Mouse (Mus musculus) liver, embryonic 13.5 days (tissue): ENCODE measurements around the gene Cep19. TPM values are rescaled to one million over a fixed set of nuclear protein-coding genes. Genes with fewer than 3 reads are reported as not detected.

Source experiments
- ATAC-seq: fragments of 200-750 bp; cut with Nextera tagmentation; 2 replicates; pipeline ENCODE4 v1.8.0; 2017; ENCODE audit warnings: low read depth, mild to moderate bottlenecking, moderate number of reproducible peaks, moderate library complexity
- DNase-seq: peaks from one replicate; pipeline ENCODE4 v3.0.0; 2022
- H3K27ac ChIP-seq: fragments of 300-500 bp; sonication (generic); 2 replicates; pipeline ENCODE4 v1.5.1; 2015; ENCODE audit warnings: moderate library complexity, mild to moderate bottlenecking, inconsistent platforms
- H3K27me3 ChIP-seq: fragments of 300-500 bp; sonication (generic); 2 replicates; pipeline ENCODE4 v1.6.1; 2015; ENCODE audit warnings: mild to moderate bottlenecking, inconsistent platforms
- H3K36me3 ChIP-seq: fragments of 300-500 bp; sonication (generic); 2 replicates; pipeline ENCODE4 v1.6.1; 2015; ENCODE audit warnings: mild to moderate bottlenecking, inconsistent platforms
- H3K4me1 ChIP-seq: fragments of 300-500 bp; sonication (generic); replicated peaks from 2 replicates; pipeline ENCODE4 v1.6.1; 2015; ENCODE audit warnings: inconsistent platforms
- H3K4me2 ChIP-seq: fragments of 300-500 bp; sonication (generic); 2 replicates; pipeline ENCODE4 v1.6.1; 2015; ENCODE audit warnings: inconsistent platforms, mild to moderate bottlenecking, moderate library complexity
- H3K4me3 ChIP-seq: fragments of 300-500 bp; sonication (generic); replicated peaks from 2 replicates; pipeline ENCODE4 v1.5.1; 2015; ENCODE audit warnings: mild to moderate bottlenecking, inconsistent platforms
- H3K9ac ChIP-seq: fragments of 300-500 bp; sonication (generic); 2 replicates; pipeline ENCODE4 v1.6.1; 2015; ENCODE audit warnings: mild to moderate bottlenecking, inconsistent platforms
- H3K9me3 ChIP-seq: fragments of 300-500 bp; sonication (generic); replicated peaks from 2 replicates; pipeline ENCODE4 v1.6.1; 2016; ENCODE audit warnings: inconsistent platforms
- WGBS: fragments of 180-500 bp; shearing (Covaris S2); methylation state at CpG from one replicate; pipeline ENCODE4 v1.1.7; 2015; ENCODE audit not compliant: insufficient replicate concordance; 5-methylcytosine and 5-hydroxymethylcytosine counted together
- polyA plus RNA-seq: library from polyadenylated mRNA; unstranded; fragments of >200 nt; fragmentation: Nextera tagmentation; extraction: Ambion mirVana; gene quantifications from 2 replicates; pipeline ENCODE4 v1.2.1, GENCODE M21; 2015

The Cep19 gene
- polyA plus RNA-seq, 1 experiment from 2014 or later, result 6.2 TPM

GRCm38 (mm10) chr16:32147589-32148207 is 48.1 kb downstream of the Cep19 start:
- peaks cover 5% of the 10 kb centered on the region; the same call in 1 of the 2 replicates for H3K4me1 ChIP-seq
- peak overlapping the region; percentile 44 for H3K4me2 ChIP-seq
- peaks cover 20% of the 10 kb centered on the region for H3K9me3 ChIP-seq
- DNase-seq, result no peak
- no peak overlapping the region; the same call in 1 of the 2 replicates for H3K9ac ChIP-seq
- peak overlapping the region; percentile 59 for H3K27ac ChIP-seq
- 0 out of 2 replicates have a peak, but pooled peaks have one; percentile 29 for ATAC-seq
- peaks cover 51% of the 10 kb centered on the region for H3K36me3 ChIP-seq
- no peaks in the 10 kb centered on the region for H3K27me3 ChIP-seq
- peak overlapping the region; percentile 27 for H3K4me3 ChIP-seq
- WGBS, result 71% methylated on average over 12 of the region's 13 CpGs

GRCm38 (mm10) chr16:32153976-32154375 is 54.4 kb downstream of the Cep19 start:
- H3K27me3 ChIP-seq, result no peaks in the 10 kb centered on the region
- peaks cover 30% of the 10 kb centered on the region for H3K36me3 ChIP-seq
- H3K4me1 ChIP-seq, result no peaks in the 10 kb centered on the region; the same call in 1 of the 2 replicates
- no peak for DNase-seq
- no peak for ATAC-seq
- H3K4me3 ChIP-seq, result no peak overlapping the region
- H3K9me3 ChIP-seq, result no peaks in the 10 kb centered on the region
- H3K9ac ChIP-seq, result no peak overlapping the region
- 88% methylated on average over 1 of the region's 1 CpGs for WGBS
- H3K4me2 ChIP-seq, result no peak overlapping the region
- no peak overlapping the region for H3K27ac ChIP-seq

GRCm38 (mm10) chr16:32154437-32154836 is 54.8 kb downstream of the Cep19 start:
- no peaks in the 10 kb centered on the region; the same call in 1 of the 2 replicates for H3K4me1 ChIP-seq
- H3K27me3 ChIP-seq, result no peaks in the 10 kb centered on the region
- H3K36me3 ChIP-seq, result peaks cover 30% of the 10 kb centered on the region
- no peak overlapping the region for H3K9ac ChIP-seq
- H3K9me3 ChIP-seq, result no peaks in the 10 kb centered on the region
- no peak overlapping the region for H3K27ac ChIP-seq
- WGBS, result 73% methylated on average over 13 of the region's 13 CpGs
- no peak for ATAC-seq
- no peak overlapping the region for H3K4me2 ChIP-seq
- no peak for DNase-seq
- no peak overlapping the region for H3K4me3 ChIP-seq

GRCm38 (mm10) chr16:32156719-32157118 is 57.1 kb downstream of the Cep19 start:
- DNase-seq (no peak), ATAC-seq (no peak)
- Histone ChIP-seq H3K9ac (no peak overlapping the region), H3K4me1 (peaks cover 10% of the 10 kb centered on the region), H3K27ac (no peak overlapping the region), H3K36me3 (peaks cover 39% of the 10 kb centered on the region), H3K4me2 (no peak overlapping the region), H3K9me3 (no peaks in the 10 kb centered on the region), H3K27me3 (no peaks in the 10 kb centered on the region), H3K4me3 (no peak overlapping the region)
- WGBS, result 71% methylated on average over 3 of the region's 3 CpGs

DNA sequence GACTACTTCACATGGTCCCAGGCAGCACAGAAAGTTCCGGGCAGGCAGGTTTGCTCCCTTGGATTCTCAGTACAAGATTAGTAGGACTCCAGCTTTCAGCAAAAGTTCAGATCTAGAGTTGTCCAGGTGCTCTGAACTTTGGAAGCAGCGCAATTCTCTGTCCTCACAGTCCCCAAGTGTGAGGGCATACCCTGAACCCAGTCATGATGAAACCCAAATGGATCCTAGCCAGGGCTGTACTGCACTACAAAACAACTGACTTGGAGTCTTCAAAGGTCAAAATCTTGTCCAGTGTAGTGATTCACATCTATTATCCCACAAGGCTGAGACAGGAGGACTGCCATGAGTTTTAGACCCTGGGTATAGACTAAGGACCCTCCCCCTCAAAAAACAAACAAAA is 57.8 kb downstream of the Cep19 start:
- Histone ChIP-seq H3K27me3 (no peaks in the 10 kb centered on the region), H3K9me3 (no peaks in the 10 kb centered on the region), H3K9ac (no peak overlapping the region), H3K4me1 (peaks cover 14% of the 10 kb centered on the region), H3K27ac (no peak overlapping the region), H3K4me2 (no peak overlapping the region), H3K4me3 (no peak overlapping the region), H3K36me3 (peaks cover 43% of the 10 kb centered on the region)
- DNase-seq (no peak), ATAC-seq (no peak)
- 79% methylated on average over 2 of the region's 2 CpGs for WGBS

Other genes with a start within 250 kb of the Cep19 start
- 0.07 and 0.10 TPM in 2 replicates for gene Meltf, start 221.0 kb upstream of the Cep19 start, polyA plus RNA-seq
- 0.38 TPM in 1 of 2 replicates, not detected in the other for gene Pigz, start 165.9 kb upstream of the Cep19 start, polyA plus RNA-seq
- 42.6 and 49.1 TPM in 2 replicates for gene 0610012G03Rik, start 151.3 kb upstream of the Cep19 start, polyA plus RNA-seq
- gene Ncbp2, start 151.3 kb upstream of the Cep19 start, polyA plus RNA-seq, result 39.6 and 48.3 TPM in 2 replicates
- 6.4 and 7.9 TPM in 2 replicates for gene Senp5, start 96.5 kb upstream of the Cep19 start, polyA plus RNA-seq
- 10.7 and 14.6 TPM in 2 replicates for gene Pak2, start 20.5 kb upstream of the Cep19 start, polyA plus RNA-seq
- gene Pigx, start 60 bp upstream of the Cep19 start, polyA plus RNA-seq, result 29.2 and 29.5 TPM in 2 replicates
- 22.6 and 23.9 TPM in 2 replicates for gene Nrros, start 65.8 kb downstream of the Cep19 start, polyA plus RNA-seq
- 1.3 and 1.5 TPM in 2 replicates for gene Bex6, start 80.0 kb downstream of the Cep19 start, polyA plus RNA-seq
- 5.5 and 5.6 TPM in 2 replicates for gene Fbxo45, start 147.4 kb downstream of the Cep19 start, polyA plus RNA-seq
- gene Wdr53, start 147.4 kb downstream of the Cep19 start, polyA plus RNA-seq, result 13.0 and 14.3 TPM in 2 replicates
- not detected in 2 replicates for gene Smco1, start 171.7 kb downstream of the Cep19 start, polyA plus RNA-seq
- gene Rnf168, start 177.7 kb downstream of the Cep19 start, polyA plus RNA-seq, result 17.9 and 19.9 TPM in 2 replicates
- 9.6 and 10.5 TPM in 2 replicates for gene Ubxn7, start 232.5 kb downstream of the Cep19 start, polyA plus RNA-seq